Mouse (Mus musculus): ENCODE measurements at regions not wholly inside any gene's neighbourhood (a gene's known extent, or its start where the extent isn't known, plus 50 kb on each side); places are given as distances from the start of the nearest gene placed in this dataset.

DNA sequence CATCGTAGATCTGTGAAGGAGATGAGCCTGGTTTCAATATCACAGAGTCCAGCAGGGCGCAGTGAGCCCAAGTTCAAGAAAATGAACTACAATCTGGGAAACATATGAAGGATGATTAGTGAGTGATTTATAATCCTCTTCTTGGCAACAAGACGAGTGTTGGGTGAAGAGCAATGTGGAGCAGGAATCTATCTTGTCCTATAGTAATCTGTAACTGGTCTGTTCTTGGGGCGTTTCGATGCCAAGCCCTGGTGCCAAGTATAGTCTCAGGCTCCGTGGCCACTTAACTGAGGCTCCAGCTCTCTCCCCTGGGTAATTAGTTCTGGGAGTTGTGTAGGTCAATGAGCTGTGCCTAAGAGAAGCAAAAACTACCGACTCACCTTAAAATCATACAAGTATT is 154.4 kb upstream of the Gorab start:
- DNase-seq: no peak

DNA sequence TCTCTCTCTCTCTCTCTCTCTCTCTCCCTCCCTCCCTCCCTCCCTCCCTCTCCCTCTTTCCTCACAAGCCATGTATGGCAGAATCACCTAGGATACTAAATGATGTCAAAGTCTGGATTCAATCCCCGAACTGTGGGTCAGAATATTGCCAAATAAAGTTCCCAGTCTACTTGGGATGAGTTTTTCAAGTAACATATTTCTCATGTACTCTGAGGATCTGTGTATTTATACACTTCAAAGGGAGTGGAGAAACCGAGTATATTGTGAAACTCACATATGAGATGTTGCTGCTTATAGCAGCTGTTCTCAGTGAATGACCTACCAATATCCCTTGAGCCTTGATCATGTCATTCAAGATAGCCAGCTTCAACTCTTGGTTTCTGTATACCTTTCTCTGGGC is 151.7 kb upstream of the Gorab start:
- no peak for DNase-seq

DNA sequence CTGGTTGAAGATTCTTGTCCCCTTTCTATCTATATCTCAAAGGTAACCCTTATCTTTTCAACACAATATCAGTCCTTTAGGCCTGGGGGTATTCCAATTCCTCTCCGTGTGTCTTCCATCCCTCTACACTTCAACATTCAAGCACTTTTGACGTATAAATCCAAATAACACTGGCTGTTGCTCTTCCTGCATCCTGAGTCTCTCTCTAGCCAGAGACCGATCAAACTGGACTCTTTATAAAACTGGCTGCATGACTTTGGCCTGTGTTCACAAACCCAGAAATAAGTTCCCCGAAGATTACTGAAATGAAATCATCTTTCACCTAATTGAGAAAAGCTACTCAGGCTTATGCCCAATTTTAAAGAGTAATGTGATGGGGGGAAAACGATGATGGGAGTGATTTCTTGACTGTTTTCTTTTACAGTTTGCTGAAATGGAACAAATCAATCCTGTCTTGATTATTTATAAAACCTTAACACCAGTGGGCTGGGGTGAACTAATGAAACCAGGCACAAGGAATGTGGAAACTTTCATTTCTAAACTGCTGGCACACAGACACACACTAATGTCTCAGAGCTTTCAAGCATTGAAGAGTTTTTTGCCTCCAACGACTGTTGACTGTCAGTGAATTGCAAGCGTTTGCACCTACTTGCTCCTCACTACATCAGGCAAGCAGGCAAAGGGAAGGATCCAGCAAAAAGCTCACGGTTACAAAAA is 135.5 kb upstream of the Gorab start:
- no peak for DNase-seq

DNA sequence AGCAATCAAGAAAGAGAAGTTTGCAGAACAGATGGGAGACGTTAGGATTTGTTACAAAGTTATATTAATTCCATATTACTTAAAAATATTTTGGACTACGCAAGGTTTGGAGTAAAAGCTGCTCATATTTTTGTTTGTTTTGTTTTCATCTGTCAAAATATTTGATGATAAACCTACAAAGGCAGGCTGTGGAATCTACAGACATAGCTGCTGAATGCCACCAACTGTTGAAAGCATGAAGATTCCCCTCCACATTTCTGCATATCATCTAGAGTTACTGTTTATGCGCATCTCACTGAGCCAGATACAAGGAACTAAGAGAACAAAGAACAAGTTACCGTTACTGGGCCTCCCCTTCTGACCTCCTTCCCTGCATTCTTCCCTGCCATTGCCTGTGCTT is 127.1 kb upstream of the Gorab start:
- DNase-seq: no peak

DNA sequence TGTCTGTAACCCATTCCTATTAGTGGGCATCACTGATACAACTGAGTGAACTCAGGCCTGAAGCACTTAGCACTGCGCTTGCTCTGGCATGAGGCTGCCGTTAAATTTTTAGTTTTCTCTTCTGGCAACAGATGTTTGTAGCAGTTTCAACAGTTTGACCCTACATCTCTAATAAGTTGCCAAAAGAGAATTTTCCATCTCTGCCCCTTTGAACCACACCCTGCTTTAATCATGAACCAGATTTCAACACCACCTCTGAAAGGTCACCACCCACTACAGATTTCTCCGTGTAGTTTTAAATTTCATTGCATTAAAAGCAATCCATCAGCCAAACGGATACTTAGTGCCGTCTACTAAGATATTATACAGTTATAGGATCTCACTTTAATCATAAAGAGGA is 114.5 kb upstream of the Gorab start:
- DNase-seq: no peak

DNA sequence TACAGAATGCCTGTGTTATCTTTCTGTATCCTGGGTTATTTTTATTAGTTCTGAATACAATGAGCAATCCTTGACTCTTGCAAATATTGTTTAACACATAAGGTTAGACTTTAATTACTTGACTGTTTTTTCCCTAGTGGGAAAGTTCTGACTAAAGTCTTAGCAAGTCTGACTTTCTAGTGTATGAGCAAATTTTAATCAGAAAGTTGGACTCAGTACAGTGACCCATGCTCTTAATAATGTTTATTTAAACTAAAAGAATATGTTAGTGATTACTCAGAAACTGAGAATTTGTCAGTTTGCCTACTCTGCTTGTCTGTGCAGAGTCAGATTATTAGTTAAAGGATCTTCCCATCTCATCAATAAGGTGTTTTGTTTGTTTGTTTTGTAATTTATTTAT is 109.4 kb upstream of the Gorab start:
- no peak for DNase-seq

DNA sequence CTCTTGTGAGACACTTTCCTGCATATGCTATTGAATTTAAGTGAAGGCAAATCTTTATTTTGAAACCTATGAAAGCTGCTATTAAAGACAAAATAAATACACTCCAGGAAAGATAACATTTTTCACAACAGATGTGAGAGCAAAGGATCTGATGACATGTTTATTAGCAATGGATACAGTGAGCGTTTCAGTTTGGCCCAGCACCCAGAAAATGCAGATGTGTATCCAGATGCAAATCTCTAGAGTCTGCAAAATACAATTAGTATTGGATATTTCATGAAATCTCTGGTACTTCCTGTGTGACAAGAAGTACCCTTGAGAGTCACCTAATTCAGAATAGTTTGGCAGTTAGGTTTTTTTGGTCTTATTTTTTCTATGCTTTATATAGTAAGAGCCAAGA is 108.5 kb upstream of the Gorab start:
- no peak for DNase-seq

DNA sequence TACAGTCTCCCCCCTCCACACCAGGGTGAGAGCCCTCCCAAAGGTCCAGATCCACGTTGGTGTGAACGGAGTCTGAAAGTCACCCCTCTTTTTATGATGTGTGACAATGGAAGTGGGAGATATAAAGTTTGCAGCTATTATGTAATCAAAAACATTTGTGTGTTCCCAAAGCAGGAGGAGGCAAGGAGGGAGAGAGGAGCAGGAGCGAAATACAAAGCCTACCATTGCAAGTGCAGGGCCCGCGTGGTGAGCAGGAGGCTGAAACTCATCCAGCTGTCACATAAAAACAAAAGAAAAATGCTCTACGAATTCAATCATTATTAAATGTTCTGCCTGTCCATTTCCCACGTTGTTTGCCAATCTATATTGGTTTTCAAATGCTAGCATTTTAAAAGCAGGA is 101.6 kb upstream of the Gorab start:
- DNase-seq: no peak

DNA sequence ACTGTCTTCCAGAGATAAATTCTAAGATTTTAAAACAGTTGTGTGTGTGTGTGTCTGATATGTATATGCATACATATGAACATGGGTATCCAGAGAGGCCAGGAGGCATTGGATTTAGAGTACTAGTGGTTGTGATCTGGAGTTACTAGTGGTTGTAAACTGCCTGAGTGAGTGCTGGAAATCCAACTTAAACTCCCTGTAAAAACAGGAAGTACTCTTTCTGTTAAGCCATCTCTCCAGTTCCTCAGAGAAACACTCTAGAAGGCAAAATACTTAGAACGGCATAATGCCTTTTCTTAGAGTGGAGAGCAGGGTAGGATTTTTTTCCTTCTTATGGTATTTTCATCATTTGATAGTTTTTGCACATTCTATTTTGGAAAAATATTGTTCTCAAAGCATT is 99.1 kb upstream of the Gorab start:
- no peak for DNase-seq

DNA sequence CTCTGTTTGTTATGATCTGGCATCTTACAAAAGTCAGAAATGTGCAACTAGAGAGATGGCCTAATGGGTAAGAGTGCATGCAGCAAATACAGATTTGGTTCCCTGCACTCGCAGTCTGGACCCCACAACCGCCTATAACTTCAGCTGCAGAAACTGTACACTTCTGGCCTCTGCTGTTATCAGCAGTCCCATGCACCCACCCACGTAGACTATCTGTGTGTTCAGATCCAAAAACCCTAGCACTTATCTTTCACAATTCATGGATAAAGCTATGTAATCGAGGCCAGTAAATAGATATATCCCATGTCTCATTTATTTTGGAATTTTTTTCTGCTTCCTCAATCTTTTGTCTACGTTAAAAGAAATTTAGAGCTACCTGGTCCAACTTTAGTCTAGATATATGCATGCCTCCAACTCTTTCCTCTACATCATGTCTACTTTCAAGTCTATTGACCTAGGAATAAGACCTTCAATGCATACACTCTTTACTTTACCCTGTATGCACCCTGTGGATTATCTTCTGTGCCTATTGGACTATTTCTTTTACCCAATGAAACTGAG is 95.0 kb upstream of the Gorab start:
- no peak for DNase-seq

DNA sequence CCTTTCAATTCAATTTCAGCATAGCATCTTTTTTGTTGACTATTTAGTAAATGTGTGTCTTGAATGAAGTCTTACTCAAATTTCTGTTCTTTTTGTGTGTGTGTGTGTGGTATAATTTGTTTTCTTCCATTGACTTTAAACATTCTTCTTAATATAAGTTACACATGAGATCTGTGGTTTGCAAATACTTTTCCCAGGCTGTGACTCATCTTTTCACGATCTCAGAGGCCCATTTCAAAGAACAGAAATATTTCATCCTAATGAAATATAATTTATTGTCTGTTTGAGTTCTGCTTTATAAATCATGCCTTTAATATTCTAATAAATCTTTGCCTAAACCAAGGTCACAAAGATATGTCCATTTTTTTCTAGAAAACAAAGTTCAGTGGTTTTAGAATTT is 92.9 kb upstream of the Gorab start:
- DNase-seq: no peak

DNA sequence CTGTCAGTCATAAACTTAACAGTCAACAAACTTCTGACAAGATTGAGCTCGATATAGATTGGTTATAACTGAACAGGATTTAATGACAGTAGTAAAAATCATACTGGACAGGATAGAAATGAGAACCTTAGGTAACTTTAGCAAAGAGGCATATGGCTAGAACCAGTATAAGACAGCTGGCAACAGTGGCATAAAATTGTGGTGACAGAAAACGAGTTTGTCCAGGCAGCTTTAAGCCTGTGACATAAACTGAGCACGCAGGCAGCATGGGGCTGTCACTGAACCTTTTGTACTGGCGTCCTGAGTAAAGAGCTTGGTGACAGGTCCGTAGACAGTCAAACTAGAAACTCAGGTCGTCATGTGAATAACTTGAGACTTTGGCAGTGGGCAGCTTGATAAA is 85.1 kb upstream of the Gorab start:
- DNase-seq: no peak

DNA sequence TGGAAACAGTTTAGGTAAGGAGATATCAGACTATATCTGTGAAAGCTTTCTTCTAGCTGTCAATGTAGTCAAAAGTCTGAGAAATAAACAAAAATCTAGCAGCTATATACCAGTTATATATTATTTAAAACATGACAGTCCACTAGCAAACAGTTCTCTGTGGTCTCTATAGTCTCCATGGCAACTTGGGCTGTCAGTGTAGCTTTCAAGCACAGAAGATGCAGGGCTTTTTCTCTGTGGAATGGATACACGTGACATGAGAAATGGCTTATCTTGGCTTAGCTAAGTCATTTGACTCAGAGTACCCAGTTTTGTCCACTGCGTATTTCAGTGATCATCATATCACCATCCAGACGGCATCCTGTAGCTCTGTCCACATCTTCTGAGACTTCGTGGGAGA is 84.6 kb upstream of the Gorab start:
- peak; percentile 16 for DNase-seq

DNA sequence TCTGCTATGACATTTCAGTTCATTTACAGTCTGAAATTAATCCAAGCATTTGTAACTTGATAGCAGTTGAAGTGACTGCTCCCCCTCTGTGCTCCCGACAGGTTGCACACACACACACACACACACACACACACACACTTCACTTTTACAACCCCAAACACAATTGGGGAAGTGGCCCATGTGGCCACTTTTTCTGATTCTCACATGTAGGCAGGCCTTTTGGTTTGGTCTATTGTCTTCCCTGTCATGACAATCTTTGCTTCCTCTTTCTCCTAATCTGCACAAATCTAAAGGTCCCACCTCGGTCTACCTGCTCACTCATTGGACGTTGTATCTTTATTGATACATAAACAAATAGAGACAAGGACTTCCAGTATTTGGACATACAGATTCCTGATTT is 79.6 kb upstream of the Gorab start:
- no peak for DNase-seq

DNA sequence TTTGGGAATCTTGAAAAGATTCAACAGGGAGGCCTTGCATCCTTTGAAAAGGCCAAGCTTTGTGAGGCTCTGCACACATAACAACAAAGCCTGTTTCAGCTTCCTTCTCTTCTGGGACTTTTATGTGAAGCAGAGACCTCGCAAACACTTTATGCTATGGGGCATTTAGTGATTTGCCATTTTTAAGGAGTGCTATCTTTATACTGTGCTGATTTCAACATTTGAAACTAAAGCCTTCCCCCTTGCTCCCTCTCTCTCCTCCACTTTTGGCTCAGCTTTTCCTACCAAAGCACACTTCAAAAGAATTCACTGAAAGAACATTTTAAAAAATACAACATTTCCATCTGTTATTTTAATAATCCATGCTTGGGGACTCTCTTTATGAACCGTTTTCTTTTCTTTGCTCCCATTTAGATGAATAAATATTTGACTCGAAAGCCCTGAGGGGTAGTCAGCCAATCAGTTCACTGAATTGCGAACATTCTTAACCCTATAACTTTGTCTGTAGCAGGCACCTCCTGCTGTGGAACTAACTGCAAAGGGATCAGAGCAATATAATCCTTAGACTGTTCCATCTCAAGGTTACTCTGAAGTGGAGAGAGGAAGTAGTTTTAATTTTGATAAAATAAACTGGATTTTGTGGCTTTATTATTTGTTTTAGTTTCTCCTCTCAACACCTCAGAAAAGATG is 74.2 kb upstream of the Gorab start:
- peak; percentile 4 for DNase-seq

DNA sequence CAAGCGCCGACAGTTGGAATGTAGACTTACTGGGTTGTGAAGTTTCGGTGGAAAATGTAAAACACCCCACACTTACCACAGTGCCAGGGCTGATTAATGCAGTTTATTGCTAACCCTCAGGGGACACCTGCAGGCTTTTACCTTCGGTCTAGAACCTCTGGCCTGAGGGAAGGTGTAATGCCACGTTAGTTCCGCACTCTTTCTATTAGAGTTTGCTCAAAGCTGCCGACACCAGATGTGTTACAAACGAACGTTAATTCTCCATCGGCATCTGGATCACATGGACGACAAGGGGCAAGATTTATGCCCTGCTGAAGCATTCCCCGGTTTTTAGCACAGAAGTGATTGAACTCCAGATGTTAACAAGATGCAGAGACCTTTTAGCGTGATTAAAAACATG is 57.7 kb upstream of the Gorab start:
- DNase-seq: no peak

DNA sequence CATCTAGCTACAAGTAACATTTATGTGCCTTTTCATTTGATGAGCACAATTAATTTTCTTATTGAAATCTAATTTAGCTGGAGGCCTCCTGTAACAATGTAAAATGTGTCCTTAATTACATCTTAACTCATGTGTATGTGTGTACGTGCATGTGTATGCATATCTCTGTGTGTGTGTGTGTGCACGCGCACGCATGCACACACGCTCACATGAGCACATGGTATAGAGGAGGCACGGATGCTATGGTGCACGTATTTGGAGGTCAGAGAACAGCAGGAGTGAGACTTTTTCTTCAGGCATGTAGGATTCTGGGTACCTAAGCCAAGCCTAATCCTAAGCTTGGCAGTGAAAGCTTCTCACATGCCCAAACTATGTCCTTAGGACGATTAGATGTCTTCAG is 52.9 kb upstream of the Gorab start:
- no peak for DNase-seq
